Mouse (Mus musculus) layer of hippocampus, postnatal 10 days (tissue): ENCODE results near the gene Notch3. TPM values are rescaled to one million over a fixed set of nuclear protein-coding genes. Genes with fewer than 3 reads are reported as not detected.
"Not testable (repeated sequence)": the region's sequence is repeated elsewhere in the genome, so short reads cannot be mapped to it uniquely, and the experiment has no call there.

ENCODE experiments used
- DNase-seq, 2 experiments: peaks; one replicate each; pipeline ENCODE4 v3.0.0; 2021; ENCODE audit warnings: low spot score in 2 of 2
- total RNA-seq, 2 experiments: library from RNA; stranded (reverse); gene quantifications; 2 replicates each; pipeline ENCODE4 v1.2.3; 2021

The Notch3 gene
- total RNA-seq, 2 experiments from 2014 or later: 21.0 to 23.7 TPM

DNA sequence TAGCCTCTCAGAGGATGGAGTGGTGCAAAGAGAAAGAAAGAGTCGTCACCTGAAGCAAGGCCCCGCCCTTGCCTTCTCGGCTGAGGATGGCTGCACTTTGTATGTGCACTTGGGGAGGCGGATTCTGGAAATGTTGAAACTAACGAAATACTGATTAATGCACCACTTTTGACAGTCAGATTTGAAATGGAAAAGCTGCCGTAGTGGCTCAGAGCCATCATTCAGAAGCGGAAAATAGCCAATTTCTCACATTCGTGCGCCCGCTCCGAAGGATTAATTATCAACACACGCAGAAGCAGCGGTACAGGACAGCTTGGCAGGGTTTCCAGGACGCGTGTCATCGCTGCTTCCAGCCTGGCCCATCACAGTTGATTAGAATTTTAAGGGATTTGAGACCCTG, 47.5 kb downstream of the Notch3 start:
- DNase-seq: peak; percentile 66 to 72

DNA sequence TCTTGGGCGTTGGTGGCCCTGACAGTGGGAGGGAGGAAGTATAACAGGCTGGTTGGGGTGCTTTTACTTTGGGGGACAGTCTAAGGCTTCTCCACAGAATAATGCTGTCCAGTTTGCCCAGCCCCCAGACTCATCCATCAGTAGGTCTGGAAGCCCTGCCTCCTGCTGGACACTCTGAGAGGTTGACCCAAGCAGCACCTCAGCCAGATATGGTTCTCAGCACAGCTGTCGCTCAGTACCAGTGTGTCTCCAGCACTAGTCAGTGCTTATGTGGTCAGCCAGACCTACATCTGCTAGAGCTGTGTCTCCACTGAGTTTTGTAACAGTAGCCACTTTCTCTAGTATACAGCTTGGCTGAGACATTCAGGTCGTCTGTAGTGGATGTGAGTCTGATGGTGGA, 48.2 kb downstream of the Notch3 start:
- DNase-seq: peak in 1 of 2 experiments; percentile 23

- DNase-seq: peak; percentile 44 to 55
Observed at GRCm38 (mm10) chr17:32117872-32118421, 48.7 kb downstream of the Notch3 start.

- peak in 1 of 2 experiments; percentile 22 for DNase-seq
Observed at GRCm38 (mm10) chr17:32117287-32117871, 49.3 kb downstream of the Notch3 start.

GRCm38 (mm10) chr17:32116586-32117286, 49.9 kb downstream of the Notch3 start:
- no peak for DNase-seq

GRCm38 (mm10) chr17:32114486-32114885, 52.2 kb downstream of the Notch3 start:
- not testable (repeated sequence) for DNase-seq

DNA sequence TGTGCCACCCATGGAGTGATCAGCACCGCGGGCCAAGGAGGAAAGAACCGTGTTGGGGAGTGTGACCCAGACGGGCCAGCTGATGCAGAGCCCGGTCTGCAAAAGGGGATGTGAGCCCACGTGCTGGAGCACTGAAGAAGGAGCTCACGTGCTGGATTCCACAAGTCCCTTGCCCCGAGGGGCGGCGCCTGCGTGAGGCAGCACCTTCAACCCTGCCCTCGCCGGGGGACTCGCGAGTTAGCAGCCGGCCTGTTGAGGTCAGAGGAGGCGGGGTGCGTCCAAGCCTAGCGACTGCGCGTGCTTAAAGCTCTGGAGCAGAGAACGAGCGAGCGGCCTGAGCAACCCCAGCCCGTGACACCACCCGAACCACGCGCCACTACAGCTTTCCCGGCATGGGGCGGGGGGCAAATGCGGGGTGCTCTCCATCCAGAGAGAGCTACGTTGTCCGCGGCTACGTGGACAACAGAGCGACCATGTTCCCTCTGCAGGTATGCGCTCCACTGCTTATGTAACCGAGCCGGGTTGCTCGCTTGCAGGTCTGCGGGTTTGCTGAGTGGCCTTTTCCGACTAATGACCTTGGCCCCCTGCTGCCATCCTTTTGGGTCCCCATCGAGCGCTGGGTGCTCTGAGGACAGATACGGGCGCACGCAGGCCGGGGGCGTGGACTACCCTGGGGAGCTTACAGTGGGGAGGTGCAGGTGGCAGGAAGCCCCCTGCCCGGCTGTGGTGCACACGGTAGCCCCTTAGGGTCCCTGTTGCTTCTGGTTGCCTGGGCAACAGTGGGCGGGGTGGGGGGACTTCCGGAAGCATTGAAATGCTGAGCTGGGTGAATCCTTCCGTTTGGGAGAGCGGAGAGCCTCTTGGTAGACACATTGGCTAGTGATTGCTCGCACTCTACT, 52.9 kb downstream of the Notch3 start:
- peak; percentile 37 to 52 for DNase-seq

- DNase-seq: no peak
Observed at GRCm38 (mm10) chr17:32113255-32113522, 53.5 kb downstream of the Notch3 start.

DNA sequence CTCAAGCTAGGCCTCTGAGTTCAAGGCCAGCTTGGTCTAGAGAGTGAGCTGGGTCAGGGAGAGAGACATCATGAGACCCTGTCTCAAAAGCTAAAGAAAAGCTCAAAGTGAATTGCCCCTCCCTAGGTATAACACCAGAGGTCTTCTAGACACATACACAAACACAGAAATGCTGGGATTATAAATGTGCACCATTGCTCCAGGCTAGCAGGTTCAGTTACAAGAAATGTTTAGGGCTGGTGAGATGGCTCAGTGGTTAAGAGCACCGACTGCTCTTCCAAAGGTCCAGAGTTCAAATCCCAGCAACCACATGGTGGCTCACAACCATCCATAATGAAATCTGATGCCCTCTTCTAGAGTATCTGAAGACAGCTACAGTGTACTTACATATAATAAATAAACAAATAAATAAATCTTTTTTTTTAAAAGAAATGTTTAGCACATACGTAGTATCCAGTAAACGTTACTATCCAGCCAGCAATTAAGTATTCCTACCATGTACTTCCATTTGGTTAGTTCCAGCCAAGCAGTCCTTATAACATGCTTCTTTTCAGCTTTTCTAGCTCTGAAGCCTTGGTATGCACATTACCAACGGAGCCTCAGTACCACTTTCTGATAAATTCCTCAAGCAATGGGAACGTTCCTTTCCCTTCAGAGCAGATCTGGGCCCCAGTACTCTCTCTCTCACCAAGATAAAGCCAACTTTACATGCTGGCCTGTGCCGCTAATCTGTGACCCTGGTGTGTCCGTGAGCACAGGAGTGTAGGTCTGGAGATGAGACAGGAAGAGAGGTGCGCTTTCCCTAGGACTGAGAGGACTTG, 54.0 kb downstream of the Notch3 start:
- no peak for DNase-seq

GRCm38 (mm10) chr17:32110980-32111780, 55.5 kb downstream of the Notch3 start:
- no peak for DNase-seq

DNA sequence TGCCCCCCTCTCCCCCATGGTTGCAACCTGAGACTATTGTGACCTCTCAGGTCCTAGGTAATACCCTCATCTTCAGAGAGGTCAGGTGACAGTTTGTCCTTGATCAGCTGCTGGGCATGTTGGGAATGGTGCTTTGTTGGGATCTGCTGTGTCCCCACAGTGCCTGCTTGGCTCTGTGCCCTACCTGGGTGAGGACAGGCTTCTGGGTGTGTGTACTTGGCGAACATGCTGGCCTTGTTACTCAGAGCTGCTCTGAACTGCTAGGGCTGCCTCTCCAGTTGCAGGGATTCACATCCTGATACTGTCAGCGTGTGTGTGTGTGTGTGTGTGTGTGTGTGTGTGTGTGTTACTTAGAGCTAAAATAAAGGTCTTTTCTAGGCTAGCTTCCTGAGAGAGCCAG, 56.2 kb downstream of the Notch3 start:
- no peak for DNase-seq

GRCm38 (mm10) chr17:32109201-32109940, 57.3 kb downstream of the Notch3 start:
- no peak for DNase-seq

GRCm38 (mm10) chr17:32108320-32109011, 58.2 kb downstream of the Notch3 start:
- not testable (repeated sequence) for DNase-seq

DNA sequence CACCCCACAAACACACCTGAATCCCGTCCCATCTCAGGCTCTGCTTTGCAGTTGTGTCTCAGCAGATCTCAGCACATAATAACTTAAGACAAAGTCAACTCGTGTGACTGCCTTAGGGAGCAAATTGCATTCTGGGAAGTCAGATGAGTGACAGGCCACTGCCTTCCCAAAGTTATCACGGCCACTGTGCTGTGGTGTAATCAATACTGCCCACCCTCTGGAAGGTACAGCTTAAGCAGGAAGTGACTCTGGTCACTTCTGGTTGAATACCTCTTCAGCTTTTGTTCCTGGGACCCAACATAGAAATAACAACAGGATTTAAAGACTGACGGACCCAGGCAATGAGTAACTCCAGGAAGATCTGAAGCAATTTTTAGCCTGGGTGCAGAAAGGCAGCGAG, 58.8 kb downstream of the Notch3 start:
- no peak for DNase-seq

GRCm38 (mm10) chr17:32106358-32106757, 60.3 kb downstream of the Notch3 start:
- no peak for DNase-seq

DNA sequence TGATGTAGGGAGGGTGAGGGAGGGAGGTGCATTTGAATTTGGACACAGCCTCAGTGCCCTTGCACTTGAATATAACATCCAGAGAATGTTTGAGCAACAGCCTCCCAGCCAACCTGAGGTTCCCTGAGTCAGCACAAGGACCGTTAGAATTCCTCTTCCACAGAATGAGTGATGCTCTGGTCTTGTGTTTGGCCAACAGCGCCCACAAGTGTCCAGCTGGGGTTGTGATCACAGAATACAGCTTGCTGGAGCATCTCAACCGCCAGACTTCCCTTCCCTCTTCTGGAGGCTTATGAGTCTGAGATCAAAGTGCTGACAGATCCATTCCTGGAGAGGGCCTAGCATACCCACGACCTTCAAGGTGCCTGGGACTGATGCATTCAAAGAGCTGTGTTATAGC, 63.6 kb downstream of the Notch3 start:
- DNase-seq: no peak

DNA sequence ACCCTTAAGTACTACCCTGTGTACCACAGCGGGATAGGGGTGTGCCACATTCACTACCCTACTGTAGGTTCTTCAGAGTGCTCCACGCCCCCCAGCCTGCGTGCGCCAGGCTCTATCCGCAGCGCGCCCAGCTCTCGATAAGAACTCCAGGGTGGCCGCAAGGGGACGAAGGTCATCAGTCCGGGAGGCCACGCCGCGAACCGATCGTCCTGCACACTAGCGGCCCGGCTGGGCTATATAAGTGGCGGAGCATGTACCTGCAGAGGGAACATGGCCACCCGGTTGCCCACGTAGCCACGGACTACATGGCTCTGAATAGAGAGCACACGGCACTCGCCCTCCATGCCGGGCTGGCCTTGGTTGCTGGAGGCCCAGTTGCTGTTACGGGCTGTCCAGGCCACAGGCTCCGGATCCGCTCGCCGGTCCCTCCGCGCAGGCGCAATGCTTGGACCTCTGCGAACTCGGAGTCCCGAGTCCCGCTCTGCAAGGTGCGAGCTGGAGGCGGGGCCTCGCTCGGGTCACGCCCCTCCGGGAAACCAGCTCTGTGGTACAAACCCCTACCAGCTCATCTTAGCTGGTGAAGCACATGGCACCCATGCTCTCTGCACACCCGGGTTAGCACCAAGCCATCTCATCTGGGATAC, 66.6 kb downstream of the Notch3 start:
- peak; percentile 30 to 45 for DNase-seq

- no peak for DNase-seq
Observed at GRCm38 (mm10) chr17:32099574-32099942, 67.1 kb downstream of the Notch3 start.
